Mouse (Mus musculus) embryonic facial prominence, embryonic 15.5 days (tissue): Measurements from ENCODE around the gene Cacnb2. TPM values are rescaled to one million over a fixed set of nuclear protein-coding genes. Genes with fewer than 3 reads are reported as not detected.

Source experiments
- ATAC-seq: fragments of 200-750 bp; cut with Nextera tagmentation; 2 replicates; pipeline ENCODE4 v1.8.0; 2017; ENCODE audit warnings: low read depth, moderate TSS enrichment; ENCODE audit not compliant: insufficient number of reproducible peaks, low FRiP score, low TSS enrichment
- H3K27ac ChIP-seq: fragments of 300-500 bp; sonication (generic); replicated peaks from 2 replicates; pipeline ENCODE4 v1.5.1; 2015; ENCODE audit warnings: mild to moderate bottlenecking, inconsistent platforms
- H3K27me3 ChIP-seq: fragments of 300-500 bp; sonication (generic); 2 replicates; pipeline ENCODE4 v1.6.1; 2015; ENCODE audit warnings: inconsistent platforms
- H3K36me3 ChIP-seq: fragments of 300-500 bp; sonication (generic); 2 replicates; pipeline ENCODE4 v1.6.1; 2015; ENCODE audit warnings: mild to moderate bottlenecking, inconsistent platforms
- H3K4me1 ChIP-seq: fragments of 300-500 bp; sonication (generic); 2 replicates; pipeline ENCODE4 v1.6.1; 2015; ENCODE audit warnings: inconsistent platforms
- H3K4me2 ChIP-seq: fragments of 300-500 bp; sonication (generic); replicated peaks from 2 replicates; pipeline ENCODE4 v1.6.1; 2015; ENCODE audit warnings: mild to moderate bottlenecking, inconsistent platforms
- H3K4me3 ChIP-seq: fragments of 300-500 bp; sonication (generic); replicated peaks from 2 replicates; pipeline ENCODE4 v1.5.1; 2015; ENCODE audit warnings: mild to moderate bottlenecking, inconsistent platforms
- H3K9ac ChIP-seq: fragments of 300-500 bp; sonication (generic); 2 replicates; pipeline ENCODE4 v1.6.1; 2015; ENCODE audit warnings: inconsistent platforms
- H3K9me3 ChIP-seq: fragments of 300-500 bp; sonication (generic); replicated peaks from 2 replicates; pipeline ENCODE4 v1.6.1; 2016; ENCODE audit warnings: inconsistent platforms
- WGBS: fragments of 180-500 bp; shearing (Covaris S2); methylation state at CpG from one replicate; pipeline ENCODE4 v1.1.7; 2015; 5-methylcytosine and 5-hydroxymethylcytosine counted together
- polyA plus RNA-seq: library from polyadenylated mRNA; unstranded; fragments of >200 nt; fragmentation: Nextera tagmentation; extraction: Ambion mirVana; gene quantifications from 2 replicates; pipeline ENCODE4 v1.2.1, GENCODE M21; 2015

Gene Cacnb2
- polyA plus RNA-seq, 1 experiment from 2014 or later, result 1.4 TPM

GRCm38 (mm10) chr2:14657205-14657844 is 54.4 kb downstream of the Cacnb2 start:
- 45% methylated on average over 3 of the region's 3 CpGs for WGBS
- Histone ChIP-seq H3K36me3 (no peaks in the 10 kb centered on the region), H3K27me3 (no peaks in the 10 kb centered on the region), H3K4me1 (no peaks in the 10 kb centered on the region), H3K9me3 (no peaks in the 10 kb centered on the region), H3K4me3 (no peak overlapping the region), H3K27ac (no peak overlapping the region), H3K9ac (no peak overlapping the region), H3K4me2 (no peak overlapping the region)
- ATAC-seq, result no peak

- ATAC-seq, result no peak
- Histone ChIP-seq H3K4me1 (no peaks in the 10 kb centered on the region), H3K36me3 (no peaks in the 10 kb centered on the region), H3K4me2 (no peak overlapping the region), H3K27me3 (no peaks in the 10 kb centered on the region), H3K4me3 (no peak overlapping the region), H3K27ac (no peak overlapping the region), H3K9me3 (no peaks in the 10 kb centered on the region), H3K9ac (no peak overlapping the region)
- 42% methylated on average over 1 of the region's 1 CpGs for WGBS
These were observed 62.3 kb downstream of the Cacnb2 start for GRCm38 (mm10) chr2:14665213-14665612.

- Histone ChIP-seq H3K4me2 (no peak overlapping the region), H3K27me3 (no peaks in the 10 kb centered on the region), H3K4me3 (no peak overlapping the region), H3K9ac (no peak overlapping the region), H3K9me3 (no peaks in the 10 kb centered on the region), H3K27ac (no peak overlapping the region), H3K4me1 (no peaks in the 10 kb centered on the region), H3K36me3 (no peaks in the 10 kb centered on the region)
- 93% methylated on average over 8 of the region's 8 CpGs for WGBS
- ATAC-seq, result no peak
These were observed 69.2 kb downstream of the Cacnb2 start for GRCm38 (mm10) chr2:14672117-14672516.

GRCm38 (mm10) chr2:14676885-14677516 is 74.1 kb downstream of the Cacnb2 start:
- no peak overlapping the region for H3K4me2 ChIP-seq
- WGBS, result 21% methylated on average over 6 of the region's 6 CpGs
- ATAC-seq, result no peak

GRCm38 (mm10) chr2:14684231-14684630 is 81.3 kb downstream of the Cacnb2 start:
- Histone ChIP-seq H3K4me3 (no peak overlapping the region), H3K27ac (no peak overlapping the region), H3K9ac (no peak overlapping the region), H3K4me1 (no peaks in the 10 kb centered on the region), H3K27me3 (no peaks in the 10 kb centered on the region), H3K36me3 (no peaks in the 10 kb centered on the region), H3K4me2 (no peak overlapping the region), H3K9me3 (no peaks in the 10 kb centered on the region)
- ATAC-seq, result no peak

More at GRCm38 (mm10) chr2:14676885-14677516, 74.1 kb downstream of the Cacnb2 start:
- H3K27me3 ChIP-seq, result no peaks in the 10 kb centered on the region
- no peaks in the 10 kb centered on the region for H3K4me1 ChIP-seq
- no peak overlapping the region for H3K4me3 ChIP-seq
- no peaks in the 10 kb centered on the region for H3K9me3 ChIP-seq
- H3K27ac ChIP-seq, result no peak overlapping the region
- H3K36me3 ChIP-seq, result no peaks in the 10 kb centered on the region
- no peak overlapping the region for H3K9ac ChIP-seq

GRCm38 (mm10) chr2:14702973-14703645 is 100.2 kb downstream of the Cacnb2 start:
- Histone ChIP-seq H3K4me3 (no peak overlapping the region), H3K36me3 (no peaks in the 10 kb centered on the region), H3K4me1 (no peaks in the 10 kb centered on the region), H3K9me3 (no peaks in the 10 kb centered on the region), H3K27me3 (no peaks in the 10 kb centered on the region), H3K4me2 (no peak overlapping the region), H3K9ac (no peak overlapping the region), H3K27ac (no peak overlapping the region)
- ATAC-seq, result no peak
- 76% methylated on average over 1 of the region's 1 CpGs for WGBS

- Histone ChIP-seq H3K4me2 (no peak overlapping the region), H3K36me3 (no peaks in the 10 kb centered on the region), H3K9ac (no peak overlapping the region), H3K9me3 (no peaks in the 10 kb centered on the region), H3K4me1 (no peaks in the 10 kb centered on the region), H3K27ac (no peak overlapping the region), H3K27me3 (no peaks in the 10 kb centered on the region), H3K4me3 (no peak overlapping the region)
- no peak for ATAC-seq
- 82% methylated on average over 4 of the region's 4 CpGs for WGBS
These were observed 100.8 kb downstream of the Cacnb2 start for GRCm38 (mm10) chr2:14703676-14704075.

- H3K36me3 ChIP-seq, result no peaks in the 10 kb centered on the region
- no peak overlapping the region for H3K4me3 ChIP-seq
- no peaks in the 10 kb centered on the region for H3K4me1 ChIP-seq
- no peak overlapping the region for H3K4me2 ChIP-seq
- ATAC-seq, result no peak
- WGBS, result 72% methylated on average over 8 of the region's 8 CpGs
- H3K27ac ChIP-seq, result no peak overlapping the region
- H3K9me3 ChIP-seq, result no peaks in the 10 kb centered on the region
- no peaks in the 10 kb centered on the region for H3K27me3 ChIP-seq
- H3K9ac ChIP-seq, result no peak overlapping the region
These were observed 107.4 kb downstream of the Cacnb2 start for GRCm38 (mm10) chr2:14710247-14710646.

- Histone ChIP-seq H3K4me2 (no peak overlapping the region), H3K9ac (no peak overlapping the region), H3K36me3 (no peaks in the 10 kb centered on the region), H3K9me3 (no peaks in the 10 kb centered on the region), H3K27ac (no peak overlapping the region), H3K4me3 (no peak overlapping the region), H3K4me1 (no peaks in the 10 kb centered on the region), H3K27me3 (no peaks in the 10 kb centered on the region)
- no peak for ATAC-seq
- WGBS, result 62% methylated on average over 2 of the region's 2 CpGs
These were observed 108.9 kb downstream of the Cacnb2 start for GRCm38 (mm10) chr2:14711751-14712150.

GRCm38 (mm10) chr2:14713049-14713448 is 110.2 kb downstream of the Cacnb2 start:
- Histone ChIP-seq H3K4me1 (no peaks in the 10 kb centered on the region), H3K9me3 (no peaks in the 10 kb centered on the region), H3K4me3 (no peak overlapping the region), H3K27ac (no peak overlapping the region), H3K9ac (no peak overlapping the region), H3K4me2 (no peak overlapping the region), H3K36me3 (no peaks in the 10 kb centered on the region), H3K27me3 (no peaks in the 10 kb centered on the region)
- ATAC-seq, result no peak
- WGBS, result 83% methylated on average over 3 of the region's 3 CpGs

- H3K27ac ChIP-seq, result no peak overlapping the region
- H3K4me1 ChIP-seq, result no peaks in the 10 kb centered on the region
- H3K9me3 ChIP-seq, result no peaks in the 10 kb centered on the region
- H3K4me3 ChIP-seq, result no peak overlapping the region
- H3K9ac ChIP-seq, result no peak overlapping the region
- no peak overlapping the region for H3K4me2 ChIP-seq
- no peaks in the 10 kb centered on the region for H3K27me3 ChIP-seq
- H3K36me3 ChIP-seq, result no peaks in the 10 kb centered on the region
- WGBS, result 56% methylated on average over 1 of the region's 1 CpGs
- ATAC-seq, result no peak
These were observed 113.8 kb downstream of the Cacnb2 start for GRCm38 (mm10) chr2:14716666-14717065.
